Mouse (Mus musculus) lung, embryonic 15.5 days (tissue): ENCODE measurements around the gene Med26. TPM values are rescaled to one million over a fixed set of nuclear protein-coding genes. Genes with fewer than 3 reads are reported as not detected.

ENCODE experiments used
- ATAC-seq: fragments of 200-750 bp; cut with Nextera tagmentation; 2 replicates; pipeline ENCODE4 v1.8.0; 2017; ENCODE audit warnings: moderate number of reproducible peaks, borderline replicate concordance; ENCODE audit not compliant: low FRiP score, low TSS enrichment; ENCODE audit errors: extremely low read depth
- H3K27ac ChIP-seq: fragments of 300-500 bp; sonication (generic); 2 replicates; pipeline ENCODE4 v1.5.1; 2015; ENCODE audit warnings: moderate library complexity, mild to moderate bottlenecking, inconsistent platforms
- H3K27me3 ChIP-seq: fragments of 300-500 bp; sonication (generic); 2 replicates; pipeline ENCODE4 v1.6.1; 2015; ENCODE audit warnings: inconsistent platforms
- H3K36me3 ChIP-seq: fragments of 300-500 bp; sonication (generic); 2 replicates; pipeline ENCODE4 v1.6.1; 2015; ENCODE audit warnings: inconsistent platforms
- H3K4me1 ChIP-seq: fragments of 300-500 bp; sonication (generic); 2 replicates; pipeline ENCODE4 v1.6.1; 2015; ENCODE audit warnings: inconsistent platforms
- H3K4me2 ChIP-seq: fragments of 300-500 bp; sonication (generic); 2 replicates; pipeline ENCODE4 v1.6.1; 2015; ENCODE audit warnings: inconsistent platforms, mild to moderate bottlenecking, moderate library complexity
- H3K4me3 ChIP-seq: fragments of 300-500 bp; sonication (generic); 2 replicates; pipeline ENCODE4 v1.5.1; 2015; ENCODE audit warnings: mild to moderate bottlenecking, inconsistent platforms
- H3K9ac ChIP-seq: fragments of 300-500 bp; sonication (generic); 2 replicates; pipeline ENCODE4 v1.6.1; 2015; ENCODE audit warnings: inconsistent platforms
- H3K9me3 ChIP-seq: fragments of 300-500 bp; sonication (generic); 2 replicates; pipeline ENCODE4 v1.6.1; 2016; ENCODE audit warnings: inconsistent platforms
- WGBS: fragments of 180-500 bp; shearing (Covaris S2); methylation state at CpG from one replicate; pipeline ENCODE4 v1.1.7; 2015; 5-methylcytosine and 5-hydroxymethylcytosine counted together
- polyA plus RNA-seq: library from polyadenylated mRNA; unstranded; fragments of >200 nt; fragmentation: Nextera tagmentation; extraction: Ambion mirVana; gene quantifications from 2 replicates; pipeline ENCODE4 v1.2.1, GENCODE M21; 2015

Med26 gene
- polyA plus RNA-seq, 1 experiment from 2014 or later, result 17.2 TPM

DNA sequence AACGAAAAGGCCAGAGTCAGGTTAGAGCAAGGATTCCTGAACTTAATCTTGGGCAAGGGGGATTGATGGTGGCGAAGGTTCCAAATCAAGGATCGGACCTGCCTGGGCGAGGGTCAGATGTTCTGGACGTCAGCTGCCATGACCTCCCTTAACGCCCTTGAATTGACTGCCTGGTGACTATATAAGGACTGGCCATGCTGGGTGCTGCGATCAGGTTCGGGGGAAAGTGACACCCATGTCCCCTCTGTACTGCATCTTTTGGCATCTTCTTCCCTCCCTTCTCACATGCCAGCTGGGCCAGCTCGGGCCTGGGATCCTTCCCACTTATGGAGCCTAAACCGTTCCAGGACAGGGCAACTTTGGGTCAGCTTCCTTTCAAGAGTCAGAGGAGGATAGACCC lies 24.4 kb upstream of the Med26 start:
- Histone ChIP-seq H3K9me3 (no peaks in the 10 kb centered on the region), H3K27ac (peak overlapping the region; percentile 97), H3K4me2 (peak overlapping the region; percentile 87), H3K27me3 (no peaks in the 10 kb centered on the region), H3K4me1 (peaks cover 19% of the 10 kb centered on the region), H3K4me3 (peak overlapping the region; percentile 65), H3K36me3 (peaks cover 22% of the 10 kb centered on the region), H3K9ac (peak overlapping the region; percentile 63)
- no peak for ATAC-seq
- 3% methylated on average over 10 of the region's 10 CpGs for WGBS

DNA sequence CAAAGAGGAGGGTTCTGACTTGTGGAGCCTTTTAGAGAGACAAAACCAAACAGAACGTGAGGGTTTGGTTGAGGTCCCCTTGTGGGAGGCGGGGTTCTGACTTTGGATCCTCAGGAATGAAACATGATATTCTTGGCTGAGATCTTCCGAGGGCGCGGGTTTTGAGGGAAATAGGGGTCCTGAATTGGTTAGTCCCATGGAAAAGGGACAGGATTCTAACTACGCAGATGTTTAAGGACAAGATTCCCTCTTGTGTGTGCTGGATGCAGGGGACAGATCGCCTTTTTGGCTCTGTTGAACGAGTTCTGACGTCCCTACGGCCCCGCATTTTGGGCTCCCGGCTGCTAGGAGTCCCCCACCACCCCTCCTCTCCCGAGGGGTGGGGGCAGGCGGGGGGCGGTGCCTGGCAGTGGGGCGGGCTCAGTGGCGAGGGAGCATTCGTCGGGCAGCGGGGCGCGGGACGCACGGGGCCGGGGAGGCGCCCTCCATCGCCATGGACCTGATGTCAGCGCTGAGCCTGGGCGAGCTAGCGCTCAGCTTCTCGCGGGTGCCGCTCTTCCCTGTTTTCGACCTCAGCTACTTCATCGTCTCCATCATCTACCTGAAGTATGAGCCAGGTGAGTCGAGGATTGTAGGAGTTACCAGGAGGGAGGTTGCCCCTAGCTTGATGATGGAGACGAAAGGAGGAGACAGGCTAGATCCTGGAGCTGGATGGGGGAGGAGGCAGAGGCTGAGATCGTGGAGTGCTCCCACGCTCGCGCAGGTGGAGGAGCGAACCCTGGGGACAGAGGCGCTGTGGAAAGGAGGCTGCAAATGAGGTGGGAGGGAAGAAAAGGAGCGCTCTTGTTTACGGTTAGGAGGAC lies 23.8 kb upstream of the Med26 start, which contains the start of gene Tmem38a:
Gene Tmem38a (plus strand): TSS at position 445 of the 863 bp plus-strand sequence.
- Histone ChIP-seq H3K27me3 (no peaks in the 10 kb centered on the region), H3K9me3 (no peaks in the 10 kb centered on the region), H3K9ac (peak within 1 kb of the TSS; percentile 63), H3K4me3 (peak within 1 kb of the TSS; percentile 65), H3K27ac (peak within 1 kb of the TSS; percentile 97), H3K4me2 (peak within 1 kb of the TSS; percentile 87), H3K4me1 (peaks cover 19% of the 10 kb centered on the region), H3K36me3 (peaks cover 29% of the 10 kb centered on the region)
- peak; percentile 39 for ATAC-seq
- 0% methylated on average over 45 of the region's 45 CpGs for WGBS

DNA sequence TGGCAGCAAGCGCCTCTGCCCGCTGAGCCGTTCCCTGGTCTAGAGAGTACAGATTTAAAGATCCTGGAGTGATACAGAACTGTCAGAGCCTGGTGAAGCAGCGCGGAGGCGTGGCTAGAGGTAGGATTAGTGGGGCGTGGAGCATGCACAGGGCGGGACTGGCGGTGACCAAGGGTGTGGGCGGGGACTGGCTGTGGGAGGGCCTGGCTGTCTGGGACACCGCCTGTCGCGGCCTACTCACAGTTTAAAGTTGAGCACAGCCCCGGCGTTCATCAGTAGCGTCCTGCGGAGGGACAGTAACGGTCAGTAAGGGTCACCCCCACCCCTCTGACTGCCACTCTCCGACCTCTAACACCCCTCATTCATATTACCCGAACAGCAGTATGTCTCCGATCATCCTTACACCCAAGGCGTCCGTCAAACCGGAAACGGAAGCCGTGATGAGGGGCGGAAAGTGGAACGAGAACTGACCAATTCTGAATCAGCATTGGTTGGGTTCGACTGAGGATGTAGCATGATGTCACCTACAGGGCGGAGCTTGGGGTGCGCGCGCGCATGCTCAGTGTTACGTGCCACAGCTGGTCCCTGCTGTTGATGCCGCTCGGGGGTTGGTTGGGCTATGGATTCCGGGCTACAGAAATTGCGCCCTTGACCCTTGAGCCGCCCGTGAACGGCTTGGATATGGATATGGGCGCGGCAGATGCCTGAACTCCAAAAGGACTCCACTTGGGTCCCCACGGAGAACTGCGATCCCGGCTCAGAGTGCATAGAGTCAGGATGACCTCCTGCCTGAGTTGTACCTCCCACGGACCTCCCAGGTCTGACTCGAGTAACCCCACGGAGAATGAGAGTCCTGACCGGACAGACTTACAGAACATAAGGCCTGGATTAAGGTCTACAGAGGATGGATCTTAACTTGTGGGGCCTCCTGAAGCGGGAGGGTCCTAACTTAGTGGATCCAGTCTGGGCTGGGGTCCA lies 22.9 kb upstream of the Med26 start, which contains the start of gene Smim7:
Gene Smim7 (minus strand): TSS at position 456 of the 978 bp plus-strand sequence.
- peak within 1 kb of the TSS; percentile 97 for H3K27ac ChIP-seq
- peak; percentile 98 for ATAC-seq
- peaks cover 19% of the 10 kb centered on the region for H3K4me1 ChIP-seq
- H3K4me3 ChIP-seq, result peak within 1 kb of the TSS; percentile 65
- H3K27me3 ChIP-seq, result no peaks in the 10 kb centered on the region
- no peaks in the 10 kb centered on the region for H3K9me3 ChIP-seq
- under 1% methylated on average over 52 of the region's 52 CpGs for WGBS
- H3K9ac ChIP-seq, result peak within 1 kb of the TSS; percentile 63
- peaks cover 38% of the 10 kb centered on the region for H3K36me3 ChIP-seq
- peak within 1 kb of the TSS; percentile 87 for H3K4me2 ChIP-seq

DNA sequence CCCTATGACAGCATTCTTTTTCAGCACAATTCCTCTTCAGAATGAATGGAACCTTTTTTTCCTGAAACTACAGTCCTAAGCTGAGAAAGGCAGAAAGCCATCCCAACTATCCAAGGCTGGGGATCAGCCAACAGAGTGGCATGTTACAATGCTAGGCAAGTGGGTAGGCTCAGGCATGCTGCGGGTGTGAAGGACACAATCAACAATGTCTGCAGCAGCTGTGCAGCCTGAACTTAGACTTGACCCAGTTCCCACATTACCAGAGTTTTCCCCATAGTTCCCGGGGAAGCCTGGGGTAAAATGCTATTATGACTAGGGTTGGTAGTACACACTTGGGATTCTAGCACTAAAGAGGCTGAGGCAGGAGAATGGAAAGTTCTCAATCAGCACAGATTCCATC lies 17.9 kb upstream of the Med26 start:
- H3K36me3 ChIP-seq, result peaks cover 59% of the 10 kb centered on the region

DNA sequence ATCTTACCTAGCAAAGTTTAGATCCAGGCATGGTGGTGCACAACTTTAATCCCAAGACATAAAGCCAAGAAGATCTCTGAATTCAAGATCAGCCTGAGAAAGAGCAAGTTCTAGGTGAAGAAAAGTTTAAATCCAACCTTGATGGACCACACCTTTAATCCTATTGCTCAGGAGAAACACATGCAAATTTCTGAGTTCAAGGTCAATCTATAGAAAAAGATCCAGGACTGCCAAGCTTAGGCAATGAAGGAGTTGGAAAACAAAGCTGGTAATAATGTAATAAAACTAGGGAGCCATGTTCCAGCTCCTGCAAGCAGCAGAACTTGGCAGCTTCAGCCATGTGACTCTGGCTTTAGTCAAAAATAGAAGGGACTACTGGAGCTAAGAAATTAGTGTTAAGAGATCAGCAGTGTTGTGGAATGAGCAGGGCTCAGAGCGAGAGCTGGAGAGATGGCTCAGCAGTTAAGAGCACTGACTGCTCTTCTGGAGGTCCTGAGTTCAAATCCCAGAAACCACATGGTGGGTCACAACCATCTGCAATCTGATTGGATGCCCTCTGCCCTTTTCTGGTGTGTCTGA lies 13.1 kb upstream of the Med26 start:
- Histone ChIP-seq H3K9me3 (no peaks in the 10 kb centered on the region), H3K4me1 (no peaks in the 10 kb centered on the region), H3K4me2 (no peak overlapping the region), H3K9ac (no peak overlapping the region), H3K27me3 (no peaks in the 10 kb centered on the region), H3K36me3 (peaks cover 29% of the 10 kb centered on the region), H3K27ac (no peak overlapping the region), H3K4me3 (no peak overlapping the region)
- 77% methylated on average over 1 of the region's 1 CpGs for WGBS
- no peak for ATAC-seq

More for the DNA sequence above, 17.9 kb upstream of the Med26 start:
- no peak overlapping the region for H3K27ac ChIP-seq
- no peak for ATAC-seq
- no peak overlapping the region for H3K4me3 ChIP-seq
- H3K4me2 ChIP-seq, result no peak overlapping the region
- WGBS, result 94% methylated on average over 2 of the region's 2 CpGs
- no peaks in the 10 kb centered on the region for H3K9me3 ChIP-seq
- H3K27me3 ChIP-seq, result no peaks in the 10 kb centered on the region
- H3K9ac ChIP-seq, result no peak overlapping the region
- peaks cover 11% of the 10 kb centered on the region for H3K4me1 ChIP-seq

DNA sequence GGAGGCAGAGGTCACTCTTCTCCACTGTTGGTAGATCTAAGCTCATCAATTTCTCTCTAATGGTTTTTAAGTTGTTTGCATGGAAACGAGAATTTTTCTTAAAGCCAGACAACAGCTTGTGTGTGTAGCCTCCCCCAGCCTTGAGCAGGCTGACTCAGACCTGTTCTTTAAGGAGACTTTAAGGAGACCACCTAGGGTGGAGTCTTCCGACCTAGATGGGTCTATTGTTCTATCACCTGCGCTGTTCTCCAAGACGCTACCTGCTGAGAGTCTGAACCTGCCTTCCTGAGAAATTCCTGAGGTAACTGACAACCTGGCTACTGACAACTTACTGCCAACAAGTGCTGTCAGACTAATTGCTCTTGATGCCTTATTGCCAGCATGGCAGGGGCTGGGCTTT lies 7.7 kb upstream of the Med26 start:
- H3K9ac ChIP-seq, result no peak overlapping the region
- H3K9me3 ChIP-seq, result no peaks in the 10 kb centered on the region
- H3K4me3 ChIP-seq, result no peak overlapping the region
- no peak overlapping the region for H3K4me2 ChIP-seq
- WGBS, result 38% methylated on average over 4 of the region's 4 CpGs
- no peak overlapping the region for H3K27ac ChIP-seq
- H3K27me3 ChIP-seq, result no peaks in the 10 kb centered on the region
- no peaks in the 10 kb centered on the region for H3K4me1 ChIP-seq
- no peak for ATAC-seq
- H3K36me3 ChIP-seq, result peaks cover 15% of the 10 kb centered on the region; the same call in 1 of the 2 replicates

DNA sequence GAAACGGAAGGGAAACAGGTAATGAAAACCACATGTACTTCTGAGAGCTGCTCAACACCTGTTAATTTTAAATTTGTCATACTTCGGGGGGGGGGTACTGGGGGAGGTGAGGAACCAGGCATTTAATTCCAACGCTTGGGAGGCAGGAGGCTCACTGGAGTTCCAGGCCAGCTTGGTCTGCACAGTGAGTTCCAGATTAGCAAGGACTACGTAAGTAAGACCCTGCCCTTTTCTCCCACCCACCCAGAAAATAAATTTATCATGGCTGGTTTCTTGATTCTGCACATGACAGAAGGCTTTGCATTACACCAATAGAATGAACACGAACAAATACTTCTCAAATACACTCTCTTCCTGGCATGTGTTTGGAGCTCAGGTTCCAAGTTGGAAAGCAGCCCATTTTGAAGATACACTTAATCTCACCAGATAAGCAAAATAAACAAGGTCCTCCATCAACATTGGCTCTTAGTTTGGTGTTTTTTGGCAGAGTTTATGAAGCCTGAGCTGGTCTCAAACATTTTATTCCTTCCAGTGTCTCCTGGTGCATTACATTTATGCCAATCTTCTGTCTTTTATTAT lies 1.3 kb upstream of the Med26 start:
- WGBS, result 3% methylated on average over 5 of the region's 5 CpGs
- Histone ChIP-seq H3K4me1 (peaks cover 29% of the 10 kb centered on the region), H3K27me3 (no peaks in the 10 kb centered on the region), H3K27ac (peak overlapping the region; percentile 91), H3K4me2 (peak overlapping the region; percentile 85), H3K9me3 (no peaks in the 10 kb centered on the region), H3K9ac (peak overlapping the region; percentile 53), H3K4me3 (peak overlapping the region; percentile 71), H3K36me3 (0 out of 2 replicates have a peak, but pooled peaks cover 10% of the 10 kb centered on the region)
- ATAC-seq, result peak; percentile 11; the same call in 1 of the 2 replicates

DNA sequence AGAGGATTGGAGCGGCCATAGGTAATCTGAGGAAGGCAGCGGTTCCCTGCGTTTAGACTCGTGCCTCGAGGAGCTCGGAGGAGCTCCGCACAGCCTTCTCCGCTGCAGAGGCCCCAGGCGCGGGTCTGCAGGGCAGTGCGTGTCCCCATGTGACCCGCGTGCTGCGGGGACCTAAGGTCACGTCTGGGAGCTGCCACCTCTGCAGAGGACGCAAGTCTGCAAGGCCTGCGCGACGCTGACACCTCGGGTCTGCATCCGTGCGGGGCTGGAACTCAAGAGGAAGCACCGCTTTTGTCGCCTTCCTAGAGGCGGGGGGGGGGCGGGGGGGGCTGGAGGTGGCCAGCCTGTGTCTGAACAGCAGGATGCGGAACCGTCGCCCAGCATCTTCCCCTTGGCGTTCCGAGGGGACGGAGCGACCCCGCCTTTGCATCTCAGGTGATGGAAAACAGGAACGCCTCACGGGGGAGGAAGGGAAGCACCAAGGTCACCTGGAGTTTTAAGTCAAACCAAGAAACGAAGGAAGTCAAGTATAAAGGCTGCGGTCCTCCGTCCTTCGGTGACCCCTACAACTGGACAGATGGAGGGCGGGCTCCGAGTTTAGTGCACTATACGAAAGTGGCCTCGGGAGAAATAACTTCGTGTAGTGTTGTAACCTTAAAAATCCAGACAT lies 709 bp upstream of the Med26 start:
- no peaks in the 10 kb centered on the region for H3K9me3 ChIP-seq
- peaks cover 11% of the 10 kb centered on the region for H3K36me3 ChIP-seq
- peak overlapping the region; percentile 71 for H3K4me3 ChIP-seq
- peak; percentile 63 for ATAC-seq
- peak overlapping the region; percentile 85 for H3K4me2 ChIP-seq
- peaks cover 29% of the 10 kb centered on the region for H3K4me1 ChIP-seq
- WGBS, result under 1% methylated on average over 45 of the region's 45 CpGs
- H3K27me3 ChIP-seq, result no peaks in the 10 kb centered on the region
- peak overlapping the region; percentile 53 for H3K9ac ChIP-seq
- H3K27ac ChIP-seq, result peak overlapping the region; percentile 91

DNA sequence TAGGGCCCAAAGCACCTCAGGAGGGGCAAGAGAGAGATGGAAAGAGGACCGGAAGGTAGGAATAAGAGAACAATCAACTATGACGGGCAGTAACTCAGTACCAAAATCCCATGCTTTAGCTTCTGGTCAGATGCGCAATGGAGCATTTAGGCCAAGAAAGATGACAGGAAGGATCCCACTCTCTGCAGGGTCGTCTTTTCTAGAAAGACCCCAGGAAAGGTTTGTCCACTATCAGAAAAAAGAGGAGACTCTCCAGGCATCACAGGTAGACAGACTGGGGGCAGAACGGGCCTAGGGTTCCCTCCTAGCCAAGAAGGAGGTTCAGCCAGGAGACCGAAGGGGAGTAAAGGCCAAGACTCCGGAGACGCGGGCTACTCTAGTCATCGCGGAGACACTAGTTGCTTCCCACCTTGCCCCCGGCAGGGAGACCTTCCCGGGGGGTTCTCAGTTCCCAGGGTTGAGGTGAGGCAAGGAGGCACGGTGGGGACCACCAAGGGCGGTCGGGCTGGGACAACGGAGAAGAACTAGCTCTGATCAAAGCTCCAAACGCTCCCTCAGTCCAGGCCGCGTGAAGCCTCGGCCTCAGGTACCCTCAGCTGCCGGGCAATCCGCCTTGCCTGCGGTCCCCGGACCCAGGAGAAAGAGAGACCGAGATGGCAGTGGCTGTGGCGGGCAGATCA lies 808 bp downstream of the Med26 start:
- peak overlapping the region; percentile 94 for H3K9ac ChIP-seq
- no peaks in the 10 kb centered on the region for H3K9me3 ChIP-seq
- ATAC-seq, result no peak
- peaks cover 12% of the 10 kb centered on the region for H3K36me3 ChIP-seq
- peak overlapping the region; percentile 82 for H3K4me2 ChIP-seq
- peak overlapping the region; percentile 71 for H3K4me3 ChIP-seq
- H3K27me3 ChIP-seq, result no peaks in the 10 kb centered on the region
- H3K4me1 ChIP-seq, result peaks cover 29% of the 10 kb centered on the region
- WGBS, result 2% methylated on average over 27 of the region's 27 CpGs
- peak overlapping the region; percentile 69; the same call in 1 of the 2 replicates for H3K27ac ChIP-seq

DNA sequence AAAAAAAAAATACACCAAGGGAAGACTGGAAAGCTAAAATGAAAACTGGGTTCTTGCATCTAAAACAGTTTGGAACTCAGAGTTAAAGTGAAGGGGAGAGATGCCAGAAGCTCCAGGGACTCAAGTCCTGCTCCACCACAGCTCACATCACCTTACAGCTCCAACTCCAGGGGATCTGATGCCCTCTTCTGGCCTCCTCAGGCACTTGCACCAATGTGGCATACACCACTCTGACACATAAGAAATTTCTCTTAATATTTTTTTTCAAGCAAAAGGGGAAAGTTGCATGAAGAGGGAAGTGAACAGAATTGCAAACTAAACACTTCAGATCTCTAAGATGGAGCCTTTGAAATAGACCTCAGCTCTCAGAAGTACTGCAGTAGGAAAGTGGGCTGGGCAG lies 8.8 kb downstream of the Med26 start:
- H3K4me2 ChIP-seq, result no peak overlapping the region
- H3K27me3 ChIP-seq, result no peaks in the 10 kb centered on the region
- no peak overlapping the region for H3K4me3 ChIP-seq
- no peaks in the 10 kb centered on the region for H3K4me1 ChIP-seq
- H3K9ac ChIP-seq, result no peak overlapping the region
- no peaks in the 10 kb centered on the region for H3K9me3 ChIP-seq
- no peak for ATAC-seq
- no peak overlapping the region for H3K27ac ChIP-seq
- H3K36me3 ChIP-seq, result peaks cover 7% of the 10 kb centered on the region
